Mouse (Mus musculus) urinary bladder, postnatal 10 days (tissue): ENCODE results near the gene Gmfb.

Source experiments
- DNase-seq: peaks from one replicate; pipeline ENCODE4 v3.0.0; 2022; ENCODE audit warnings: low spot score

Gmfb gene

GRCm38 (mm10) chr14:46803259-46803658 is 18.8 kb downstream of the Gmfb start:
- no peak for DNase-seq

GRCm38 (mm10) chr14:46800684-46801345 is 21.2 kb downstream of the Gmfb start:
- DNase-seq, result no peak

GRCm38 (mm10) chr14:46794157-46794556 is 27.9 kb downstream of the Gmfb start:
- DNase-seq, result no peak

DNA sequence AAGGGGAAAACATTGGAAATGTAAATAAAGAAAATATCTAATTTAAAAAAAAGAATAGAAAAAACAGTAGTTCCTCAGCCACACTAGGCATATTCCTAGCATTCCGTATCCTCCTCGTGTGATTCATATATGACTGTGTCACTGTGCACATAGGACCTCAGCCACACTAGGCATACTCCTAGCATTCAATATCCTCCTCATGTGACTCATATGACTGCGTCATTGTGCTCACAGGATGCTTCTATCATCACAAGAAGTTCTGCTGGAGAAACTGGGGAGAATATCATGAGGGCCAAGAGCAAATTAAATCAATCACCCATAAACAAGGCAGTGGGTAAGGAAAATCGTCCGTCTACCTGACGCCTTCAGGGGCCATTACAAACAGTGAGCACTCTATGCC is 31.3 kb downstream of the Gmfb start:
- DNase-seq, result no peak

DNA sequence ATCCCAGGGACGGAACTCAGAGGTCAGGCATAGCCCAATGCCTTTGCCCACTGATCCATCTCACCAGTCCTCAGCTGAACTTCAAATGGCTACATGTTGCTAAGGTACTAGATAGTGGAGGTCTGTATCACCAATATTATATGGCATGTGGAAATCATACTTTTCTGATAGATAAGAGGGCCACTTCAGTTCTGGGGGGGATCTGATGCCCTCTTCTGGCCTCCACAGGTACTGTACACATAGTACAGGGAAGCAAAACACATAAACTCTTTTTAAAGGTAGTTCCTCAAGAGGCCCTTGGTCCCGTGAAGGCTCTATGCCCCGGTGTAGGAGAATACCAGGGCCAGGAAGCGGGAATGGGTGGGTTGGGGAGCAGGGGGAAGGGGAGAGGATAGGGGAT is 31.7 kb downstream of the Gmfb start:
- no peak for DNase-seq

DNA sequence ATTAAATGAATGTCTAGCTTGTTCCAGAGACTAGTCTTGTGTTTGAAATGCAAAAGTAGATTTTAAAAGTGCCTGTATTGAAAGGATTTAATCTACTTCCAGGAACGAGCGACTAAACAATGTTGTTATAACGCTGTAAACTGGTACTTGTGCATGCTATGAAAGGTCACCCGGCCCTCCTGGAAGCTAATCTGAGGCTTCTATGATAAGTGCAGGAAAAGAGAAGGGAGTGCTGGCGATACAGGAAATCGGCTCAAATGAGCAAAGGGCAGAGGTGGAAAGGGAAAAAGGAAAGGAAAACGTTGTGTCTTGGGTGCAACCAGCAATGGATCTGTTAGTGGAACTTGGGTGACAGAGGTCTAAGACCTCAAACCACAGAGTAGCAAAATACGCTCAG is 33.5 kb downstream of the Gmfb start:
- no peak for DNase-seq

DNA sequence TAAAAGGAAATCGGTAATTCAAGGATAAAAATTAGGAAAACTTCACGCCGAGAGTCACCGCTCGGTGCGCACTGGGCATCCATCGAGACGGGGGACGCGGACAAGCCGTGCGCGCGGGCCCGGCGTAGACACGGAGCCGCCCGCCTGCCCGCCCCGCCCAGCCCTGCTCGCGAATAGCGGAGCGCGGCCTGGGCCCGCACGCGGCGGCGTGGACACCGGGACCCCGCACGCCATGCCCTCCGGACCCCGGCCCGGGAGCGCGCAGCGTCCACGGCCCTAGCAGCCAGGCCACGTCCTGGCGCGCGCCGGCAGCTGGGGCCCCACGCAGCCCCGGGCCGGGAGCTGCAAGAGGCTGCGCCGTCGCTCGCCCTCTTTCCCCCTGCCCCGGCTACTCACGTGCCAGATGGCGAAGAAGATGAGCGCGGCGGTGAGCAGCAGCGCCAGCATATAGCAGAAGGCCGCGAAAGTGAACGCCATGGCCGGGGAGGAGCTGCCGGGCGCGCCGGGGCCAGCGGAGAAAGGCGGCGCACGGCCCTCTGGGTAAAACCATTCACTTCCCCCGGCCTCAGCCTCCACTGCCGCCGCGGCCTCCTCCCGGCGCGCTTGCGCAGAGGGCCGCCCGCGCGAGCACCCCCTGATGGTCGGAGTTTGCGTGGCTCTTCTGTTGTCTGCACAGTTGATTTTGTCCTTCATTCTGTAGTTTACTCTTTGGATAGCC is 34.1 kb downstream of the Gmfb start, which contains the start of gene Cnih1:
Gene Cnih1 (minus strand): TSS at position 625 of the 718 bp plus-strand sequence.
- peak; percentile 48 for DNase-seq

DNA sequence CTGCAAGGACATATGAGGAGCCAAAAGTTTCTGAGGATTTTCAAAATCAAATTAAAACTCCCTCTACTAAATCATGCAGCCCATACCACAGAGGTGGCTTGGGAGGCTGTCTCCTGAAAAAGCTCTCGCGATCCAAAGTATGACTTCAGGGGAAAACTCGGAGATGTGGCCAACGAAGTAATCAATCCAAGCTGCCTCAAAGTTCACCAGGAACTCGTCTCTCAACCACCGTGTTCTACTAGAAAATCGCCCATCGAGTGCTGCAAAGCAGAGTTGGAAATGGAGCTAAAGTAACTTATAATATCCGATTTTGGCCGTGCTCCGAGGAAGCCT is 34.6 kb downstream of the Gmfb start:
- DNase-seq, result no peak

DNA sequence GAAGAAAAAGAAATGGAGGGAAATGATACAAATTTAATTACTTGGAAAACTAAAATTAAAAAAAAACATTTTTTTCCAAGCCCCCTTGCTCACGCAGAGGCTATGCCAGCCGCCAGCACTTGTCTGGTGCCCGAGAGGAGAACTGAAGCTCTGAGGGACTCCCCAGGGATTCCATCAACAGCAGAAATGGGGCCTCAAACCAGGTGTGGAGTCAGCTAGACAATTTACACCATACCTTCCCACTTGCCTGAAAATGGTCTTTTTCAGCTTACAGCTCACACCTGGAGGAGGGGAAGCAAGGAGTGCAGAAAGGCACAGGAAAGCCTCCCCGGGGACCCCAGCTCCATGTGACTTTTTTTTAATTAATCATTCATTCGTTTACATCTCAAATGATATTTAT is 36.8 kb downstream of the Gmfb start:
- DNase-seq, result no peak

DNA sequence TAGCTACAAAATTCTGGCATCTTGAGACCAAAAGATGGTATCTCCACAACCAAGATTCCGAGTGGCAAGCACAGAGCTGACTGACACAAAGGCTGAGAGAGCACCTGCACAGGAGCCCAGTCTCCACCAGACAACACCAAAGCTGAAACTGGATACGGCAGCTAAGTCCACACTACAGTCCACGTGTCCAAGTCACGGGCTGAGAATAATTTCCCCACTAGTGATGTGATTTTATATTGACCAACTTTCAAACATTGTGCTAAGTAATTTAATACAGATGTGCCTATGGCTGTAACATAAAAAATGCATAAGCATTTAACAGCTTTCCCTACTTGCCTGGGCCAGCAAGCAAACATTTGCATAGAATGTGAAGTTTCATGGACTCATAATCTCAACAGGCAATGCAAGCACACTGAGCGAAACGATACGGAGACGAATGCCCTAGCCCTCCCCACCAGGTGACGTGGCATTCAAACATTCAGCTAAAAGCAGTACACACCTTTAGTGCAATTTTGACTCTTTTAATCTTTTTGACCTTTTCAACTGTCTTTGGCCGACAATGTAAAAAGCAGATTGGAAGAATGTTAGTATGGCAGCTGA is 38.6 kb downstream of the Gmfb start:
- DNase-seq, result no peak

- DNase-seq, result no peak
Measured at GRCm38 (mm10) chr14:46782187-46782828, 39.7 kb downstream of the Gmfb start.

GRCm38 (mm10) chr14:46781086-46781485 is 41.0 kb downstream of the Gmfb start:
- DNase-seq, result no peak

- no peak for DNase-seq
Measured at GRCm38 (mm10) chr14:46779217-46779616, 42.8 kb downstream of the Gmfb start.

DNA sequence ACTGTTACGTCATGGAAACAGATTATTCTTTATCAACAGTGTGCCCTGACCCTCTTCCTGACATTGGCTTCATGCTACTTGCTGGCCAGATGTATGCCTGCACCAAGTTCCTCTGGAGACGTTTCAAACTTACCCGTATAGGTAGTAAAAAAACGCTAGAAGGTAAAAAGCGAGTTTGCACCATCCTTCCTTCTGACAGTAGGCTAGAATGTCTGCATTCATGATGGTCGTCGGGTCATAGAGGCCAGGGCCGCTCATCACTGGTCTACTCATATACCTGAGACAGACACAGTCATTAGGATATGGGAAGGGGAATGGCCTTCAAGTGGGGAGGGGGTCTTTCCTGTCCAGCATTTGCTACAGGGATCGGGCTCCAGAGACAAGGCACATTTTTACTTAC is 43.3 kb downstream of the Gmfb start:
- no peak for DNase-seq

DNA sequence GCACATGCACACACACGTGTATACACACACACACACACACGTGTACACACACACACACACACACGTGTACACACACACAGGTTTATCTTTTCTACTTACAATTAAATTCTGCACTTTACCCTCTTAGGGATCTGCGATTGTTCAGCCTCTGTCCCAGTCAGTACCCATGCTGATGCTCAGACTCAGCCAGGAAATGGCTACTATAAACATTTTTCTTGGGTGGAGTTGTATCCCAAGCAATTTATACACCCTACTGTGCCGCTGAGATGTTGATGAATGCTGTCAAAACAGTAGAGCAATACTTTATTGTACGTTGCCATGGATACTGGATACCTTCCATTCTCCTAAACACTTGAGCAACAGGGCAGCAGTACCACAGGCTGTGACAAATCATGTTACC is 52.0 kb downstream of the Gmfb start:
- no peak for DNase-seq

GRCm38 (mm10) chr14:46767116-46767515 is 54.9 kb downstream of the Gmfb start:
- DNase-seq, result no peak

DNA sequence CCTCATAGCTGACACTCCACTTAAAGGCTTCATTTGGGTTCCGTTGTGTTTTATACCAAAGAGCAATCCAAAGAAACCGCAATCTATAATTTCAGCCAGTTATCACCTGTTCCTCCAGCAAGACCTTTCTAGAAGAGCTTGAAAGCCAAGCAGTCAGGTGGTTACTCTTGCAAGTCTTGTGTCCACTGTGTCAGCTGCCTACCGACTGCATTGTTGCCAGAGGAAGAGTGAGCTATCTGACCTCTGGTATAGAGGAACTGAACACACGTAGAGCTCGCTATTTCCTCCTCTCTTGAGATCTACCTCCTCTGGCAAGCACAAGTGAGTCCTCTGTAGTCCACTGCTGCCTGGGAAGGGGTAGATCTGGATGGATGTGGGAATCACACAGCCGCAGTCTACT is 60.9 kb downstream of the Gmfb start:
- no peak for DNase-seq

DNA sequence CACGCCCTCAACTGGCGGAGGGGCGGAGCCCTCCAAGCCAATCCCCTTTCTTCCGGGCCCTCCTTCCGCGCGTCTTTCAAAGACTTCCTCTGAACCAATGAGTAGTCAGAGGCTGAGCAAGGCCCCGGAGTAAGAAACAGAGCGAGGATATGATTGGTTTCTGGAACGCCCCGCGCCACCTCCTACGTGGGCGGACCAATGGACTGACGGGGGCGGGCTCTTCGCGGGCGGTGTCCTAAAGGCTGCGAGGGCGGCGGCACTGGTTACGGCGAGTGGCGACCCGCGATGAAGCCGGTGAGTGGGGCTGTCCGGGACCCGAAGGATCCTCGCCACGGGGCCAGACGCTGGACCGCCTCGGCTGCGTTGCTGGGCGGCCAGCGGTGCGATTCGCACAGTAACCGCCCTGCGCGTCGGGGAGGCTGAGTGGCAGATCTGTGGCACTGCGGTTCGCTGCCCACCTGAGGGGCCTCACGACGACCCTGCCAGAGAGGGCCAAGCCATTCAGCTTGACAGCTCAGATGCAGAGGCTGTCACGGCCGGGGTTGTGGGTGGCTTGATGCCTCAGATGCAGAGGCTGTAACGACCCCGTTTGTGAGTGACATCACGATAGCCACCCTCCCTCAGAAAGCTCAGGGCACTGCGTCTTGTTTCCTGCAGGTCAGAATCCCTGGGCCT is 61.5 kb downstream of the Gmfb start, which contains the start of gene Cdkn3:
Gene Cdkn3 (plus strand): TSS at position 187 of the 675 bp plus-strand sequence.
- peak; percentile 56 for DNase-seq

DNA sequence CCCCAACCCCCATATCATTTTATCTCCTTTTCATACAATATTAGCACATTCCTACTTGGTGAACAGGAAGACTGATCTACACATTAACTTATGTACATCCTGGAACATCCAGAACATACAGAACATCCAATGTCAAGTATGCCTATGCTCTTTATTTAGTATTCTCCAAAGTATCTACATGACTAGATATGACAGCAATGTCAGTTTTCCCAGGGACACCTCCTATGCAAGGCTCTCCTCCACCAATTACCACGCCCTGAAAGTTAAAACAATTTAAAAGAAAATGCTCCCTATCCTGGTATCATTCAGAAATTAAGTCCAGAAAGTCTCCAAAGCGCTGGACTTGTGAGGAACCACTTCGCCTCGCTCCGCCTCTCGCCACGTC is 62.1 kb downstream of the Gmfb start:
- no peak for DNase-seq
